Mouse (Mus musculus) CH12.LX (cell line): ENCODE data around the gene Gm44502. TPM values are rescaled to one million over a fixed set of nuclear protein-coding genes. Genes with fewer than 3 reads are reported as not detected.

Experiments used
- DNase-seq: peaks from one replicate; pipeline ENCODE4 v3.0.0-alpha.2; 2013; ENCODE audit errors: extremely low read depth
- H3K27ac ChIP-seq: 2 replicates; pipeline ENCODE4 v1.5.1; 2012; ENCODE audit warnings: low read depth, mild to moderate bottlenecking, control low read depth, moderate library complexity; ENCODE audit not compliant: insufficient read depth
- H3K27me3 ChIP-seq: replicated peaks from 2 replicates; pipeline ENCODE3; 2012; ENCODE audit warnings: inconsistent platforms
- H3K36me3 ChIP-seq, 2 experiments: replicated peaks in 1 of 2; 2 replicates each; pipeline versions ENCODE3 to v1.6.1; 2012; ENCODE audit warnings: inconsistent platforms in 1 of 2, low read length in 1 of 2, mild to moderate bottlenecking in 1 of 2, mixed read lengths in 1 of 2, moderate library complexity in 1 of 2; ENCODE audit not compliant: control insufficient read depth in 1 of 2, insufficient read depth in 1 of 2
- H3K4me1 ChIP-seq, 2 experiments: 2 replicates each; pipeline ENCODE4 v1.6.1; 2012; ENCODE audit warnings: inconsistent platforms in 1 of 2, moderate library complexity in 1 of 2; ENCODE audit not compliant: insufficient read depth in 2 of 2, control insufficient read depth in 1 of 2
- H3K4me2 ChIP-seq: 2 replicates; pipeline ENCODE4 v1.6.1; 2012; ENCODE audit warnings: low read depth, mild to moderate bottlenecking, control low read depth; ENCODE audit not compliant: poor library complexity, insufficient read depth, severe bottlenecking
- H3K4me3 ChIP-seq, 3 experiments: fragments of 150-350 bp in 1 of 3; sonication (generic) in 1 of 3; replicated peaks in 1 of 3; 2 replicates each; pipeline versions ENCODE3 to v1.5.1; 2011 to 2012; ENCODE audit warnings: low read depth in 2 of 3, low read length in 2 of 3, mild to moderate bottlenecking in 2 of 3, moderate library complexity in 2 of 3, control low read depth in 1 of 3, improper control_type of control experiment in 1 of 3, inconsistent platforms in 1 of 3, mixed read lengths in 1 of 3; ENCODE audit not compliant: poor library complexity in 1 of 3
- H3K79me2 ChIP-seq: replicated peaks from 2 replicates; pipeline ENCODE4 v1.6.1; 2012; ENCODE audit warnings: mild to moderate bottlenecking, moderate library complexity; ENCODE audit not compliant: control insufficient read depth, poor library complexity, insufficient read depth, severe bottlenecking; ENCODE audit errors: extremely low read depth
- H3K9ac ChIP-seq: 2 replicates; pipeline ENCODE4 v1.6.1; 2012; ENCODE audit warnings: low read depth, mild to moderate bottlenecking, control low read depth, moderate library complexity; ENCODE audit not compliant: insufficient read depth
- H3K9me3 ChIP-seq: replicated peaks from 2 replicates; pipeline ENCODE3; 2012; ENCODE audit warnings: low read length, inconsistent platforms, mixed read lengths
- BHLHE40 ChIP-seq: IDR thresholded peaks from 2 replicates; pipeline ENCODE4 v1.6.1; 2011; ENCODE audit warnings: mild to moderate bottlenecking, low read depth, low read length, improper control_type of control experiment
- CHD1 ChIP-seq: IDR thresholded peaks from 2 replicates; pipeline ENCODE4 v1.6.1; 2012; ENCODE audit warnings: low read depth, low read length, improper control_type of control experiment, inconsistent platforms
- CHD2 ChIP-seq: IDR thresholded peaks from 2 replicates; pipeline ENCODE4 v1.6.1; 2011; ENCODE audit warnings: low read length, improper control_type of control experiment
- CTCF ChIP-seq, 2 experiments: IDR thresholded peaks in 1 of 2; conservative IDR thresholded peaks in 1 of 2; 2 replicates each; pipeline ENCODE4 v1.5.1; 2011 to 2012; ENCODE audit warnings: low read depth in 2 of 2, low read length in 2 of 2, improper control_type of control experiment in 1 of 2, inconsistent platforms in 1 of 2, mild to moderate bottlenecking in 1 of 2, moderate library complexity in 1 of 2
- E2F4 ChIP-seq: IDR thresholded peaks from 2 replicates; pipeline ENCODE4 v1.6.1; 2011; ENCODE audit warnings: low read depth, low read length, improper control_type of control experiment; ENCODE audit not compliant: insufficient replicate concordance
- ELF1 ChIP-seq: IDR thresholded peaks from 2 replicates; pipeline ENCODE4 v1.6.1; 2014; ENCODE audit warnings: low read depth, mild to moderate bottlenecking, inconsistent platforms, low read length, improper control_type of control experiment
- EP300 ChIP-seq: IDR thresholded peaks from 2 replicates; pipeline ENCODE4 v1.6.1; 2011; ENCODE audit warnings: low read length, improper control_type of control experiment
- ETS1 ChIP-seq: conservative IDR thresholded peaks from 2 replicates; pipeline ENCODE4 v1.6.1; 2012; ENCODE audit warnings: low read depth, mild to moderate bottlenecking, inconsistent platforms, low read length, improper control_type of control experiment, moderate library complexity
- GABPA ChIP-seq: IDR thresholded peaks from 2 replicates; pipeline ENCODE4 v1.6.1; 2012; ENCODE audit warnings: low read depth, low read length, improper control_type of control experiment, inconsistent platforms; ENCODE audit not compliant: insufficient replicate concordance
- HCFC1 ChIP-seq: IDR thresholded peaks from 2 replicates; pipeline ENCODE4 v1.6.1; 2012; ENCODE audit warnings: low read depth, mild to moderate bottlenecking, inconsistent platforms, low read length, improper control_type of control experiment
- IRF4 ChIP-seq: IDR thresholded peaks from 2 replicates; pipeline ENCODE4 v1.6.1; 2014; ENCODE audit warnings: low read depth, mild to moderate bottlenecking, inconsistent platforms, low read length, improper control_type of control experiment
- JUN ChIP-seq: IDR thresholded peaks from 2 replicates; pipeline ENCODE4 v1.6.1; 2011; ENCODE audit warnings: low read depth, mild to moderate bottlenecking, low read length, improper control_type of control experiment, moderate library complexity; ENCODE audit not compliant: insufficient read depth
- JUND ChIP-seq: conservative IDR thresholded peaks from 2 replicates; pipeline ENCODE4 v1.6.1; 2011; ENCODE audit warnings: low read depth, low read length, improper control_type of control experiment
- KAT2A ChIP-seq: IDR thresholded peaks from 2 replicates; pipeline ENCODE4 v1.6.1; 2012; ENCODE audit warnings: low read length, improper control_type of control experiment, inconsistent platforms; ENCODE audit not compliant: insufficient replicate concordance
- MAFK ChIP-seq: IDR thresholded peaks from 2 replicates; pipeline ENCODE4 v1.6.1; 2011; ENCODE audit warnings: low read length, improper control_type of control experiment; ENCODE audit not compliant: insufficient replicate concordance
- MAX ChIP-seq: IDR thresholded peaks from 2 replicates; pipeline ENCODE4 v1.6.1; 2011; ENCODE audit warnings: low read length, improper control_type of control experiment
- MAZ ChIP-seq: IDR thresholded peaks from 2 replicates; pipeline ENCODE4 v1.6.1; 2012; ENCODE audit warnings: low read depth, mild to moderate bottlenecking, inconsistent platforms, low read length, improper control_type of control experiment, moderate library complexity
- MEF2A ChIP-seq: IDR thresholded peaks from 2 replicates; pipeline ENCODE4 v1.6.1; 2014; ENCODE audit warnings: low read depth, mild to moderate bottlenecking, inconsistent platforms, low read length, improper control_type of control experiment, borderline replicate concordance
- MXI1 ChIP-seq: IDR thresholded peaks from 2 replicates; pipeline ENCODE4 v1.6.1; 2011; ENCODE audit warnings: mild to moderate bottlenecking, low read depth, low read length, improper control_type of control experiment
- MYC ChIP-seq: IDR thresholded peaks from 2 replicates; pipeline ENCODE4 v1.6.1; 2011; ENCODE audit warnings: low read depth, mild to moderate bottlenecking, improper control_type of control experiment, low read length
- NELFE ChIP-seq: IDR thresholded peaks from 2 replicates; pipeline ENCODE4 v1.6.1; 2011; ENCODE audit warnings: low read depth, low read length, improper control_type of control experiment
- NRF1 ChIP-seq: IDR thresholded peaks from 2 replicates; pipeline ENCODE4 v1.6.1; 2014; ENCODE audit warnings: low read depth, mild to moderate bottlenecking, inconsistent platforms, low read length, improper control_type of control experiment, moderate library complexity
- PAX5 ChIP-seq: IDR thresholded peaks from 2 replicates; pipeline ENCODE4 v1.6.1; 2012; ENCODE audit warnings: low read length, inconsistent platforms, mixed read lengths
- POLR2A ChIP-seq: IDR thresholded peaks from 2 replicates; pipeline ENCODE4 v1.6.1; 2011; ENCODE audit warnings: low read depth, mild to moderate bottlenecking, improper control_type of control experiment, low read length
- POLR2AphosphoS2 ChIP-seq: IDR thresholded peaks from 2 replicates; pipeline ENCODE4 v1.6.1; 2011; ENCODE audit warnings: low read depth, low read length, improper control_type of control experiment
- RAD21 ChIP-seq: IDR thresholded peaks from 2 replicates; pipeline ENCODE4 v1.6.1; 2011; ENCODE audit warnings: low read depth, mild to moderate bottlenecking, low read length, improper control_type of control experiment, moderate library complexity
- SIN3A ChIP-seq: IDR thresholded peaks from 2 replicates; pipeline ENCODE4 v1.6.1; 2012; ENCODE audit warnings: low read length, improper control_type of control experiment, inconsistent platforms
- SMC3 ChIP-seq: IDR thresholded peaks from 2 replicates; pipeline ENCODE4 v1.6.1; 2011; ENCODE audit warnings: low read depth, low read length, improper control_type of control experiment
- TBP ChIP-seq: conservative IDR thresholded peaks from 2 replicates; pipeline ENCODE4 v1.6.1; 2011; ENCODE audit warnings: low read depth, low read length, improper control_type of control experiment
- TCF12 ChIP-seq: IDR thresholded peaks from 2 replicates; pipeline ENCODE4 v1.6.1; 2014; ENCODE audit warnings: low read depth, mild to moderate bottlenecking, inconsistent platforms, low read length, improper control_type of control experiment
- UBTF ChIP-seq: IDR thresholded peaks from 2 replicates; pipeline ENCODE4 v1.6.1; 2012; ENCODE audit warnings: low read depth, mild to moderate bottlenecking, inconsistent platforms, low read length, improper control_type of control experiment, moderate library complexity
- USF1 ChIP-seq: IDR thresholded peaks from 2 replicates; pipeline ENCODE4 v1.6.1; 2014; ENCODE audit warnings: low read depth, mild to moderate bottlenecking, inconsistent platforms, low read length, improper control_type of control experiment
- USF2 ChIP-seq: conservative IDR thresholded peaks from 2 replicates; pipeline ENCODE4 v1.6.1; 2011; ENCODE audit warnings: low read depth, low read length, improper control_type of control experiment
- ZC3H11A ChIP-seq: IDR thresholded peaks from 2 replicates; pipeline ENCODE4 v1.6.1; 2012; ENCODE audit warnings: low read depth, mild to moderate bottlenecking, inconsistent platforms, low read length, improper control_type of control experiment
- ZKSCAN1 ChIP-seq: IDR thresholded peaks from 2 replicates; pipeline ENCODE4 v1.6.1; 2012; ENCODE audit warnings: low read depth, inconsistent platforms, low read length, improper control_type of control experiment, borderline replicate concordance
- ZMIZ1 ChIP-seq: IDR thresholded peaks from 2 replicates; pipeline ENCODE4 v1.6.1; 2012; ENCODE audit warnings: low read depth, mild to moderate bottlenecking, inconsistent platforms, low read length, improper control_type of control experiment
- ZNF384 ChIP-seq: IDR thresholded peaks from 2 replicates; pipeline ENCODE4 v1.6.1; 2012; ENCODE audit warnings: low read depth, low read length, improper control_type of control experiment, inconsistent platforms
- dilution Hi-C: fragments of 300-500 bp; cut with MboI; formaldehyde crosslinking; loops from 2 replicates; pipeline ENCODE4 v1.14.3; 2020; ENCODE audit warnings: low sequenced_read_pairs; ENCODE audit not compliant: extremely low pct_unique_long_range_greater_than_20kb, extremely low pct_ligation_motif_present
- in situ Hi-C: fragments of 300-500 bp; cut with MboI; formaldehyde crosslinking; loops from 3 replicates; pipeline ENCODE4 v1.14.3; 2019; ENCODE audit warnings: low sequenced_read_pairs, low pct_ligation_motif_present, low pct_unique_long_range_greater_than_20kb, mixed read lengths
- polyA plus RNA-seq: library from polyadenylated mRNA; unstranded; fragments of >175 nt; gene quantifications from 2 replicates; pipeline ENCODE4 v1.2.1, GENCODE M21; 2012; ENCODE audit warnings: low read depth; ENCODE audit not compliant: insufficient read length
- total RNA-seq, 2 experiments: library from RNA; depleted of rRNA; stranded (reverse); fragments of 300-350 nt in 1 of 2; fragments of >200 nt in 1 of 2; gene quantifications; 2 replicates each; pipeline ENCODE4 v1.2.3; 2012 to 2014

Gene Gm44502
- total RNA-seq (2012; rRNA removed) (0.13 and 0.34 TPM in 2 replicates), total RNA-seq (2014; rRNA removed) (0.15 TPM in 1 of 2 replicates, not detected in the other), polyA plus RNA-seq (1.9 TPM in 1 of 2 replicates, not detected in the other)

DNA sequence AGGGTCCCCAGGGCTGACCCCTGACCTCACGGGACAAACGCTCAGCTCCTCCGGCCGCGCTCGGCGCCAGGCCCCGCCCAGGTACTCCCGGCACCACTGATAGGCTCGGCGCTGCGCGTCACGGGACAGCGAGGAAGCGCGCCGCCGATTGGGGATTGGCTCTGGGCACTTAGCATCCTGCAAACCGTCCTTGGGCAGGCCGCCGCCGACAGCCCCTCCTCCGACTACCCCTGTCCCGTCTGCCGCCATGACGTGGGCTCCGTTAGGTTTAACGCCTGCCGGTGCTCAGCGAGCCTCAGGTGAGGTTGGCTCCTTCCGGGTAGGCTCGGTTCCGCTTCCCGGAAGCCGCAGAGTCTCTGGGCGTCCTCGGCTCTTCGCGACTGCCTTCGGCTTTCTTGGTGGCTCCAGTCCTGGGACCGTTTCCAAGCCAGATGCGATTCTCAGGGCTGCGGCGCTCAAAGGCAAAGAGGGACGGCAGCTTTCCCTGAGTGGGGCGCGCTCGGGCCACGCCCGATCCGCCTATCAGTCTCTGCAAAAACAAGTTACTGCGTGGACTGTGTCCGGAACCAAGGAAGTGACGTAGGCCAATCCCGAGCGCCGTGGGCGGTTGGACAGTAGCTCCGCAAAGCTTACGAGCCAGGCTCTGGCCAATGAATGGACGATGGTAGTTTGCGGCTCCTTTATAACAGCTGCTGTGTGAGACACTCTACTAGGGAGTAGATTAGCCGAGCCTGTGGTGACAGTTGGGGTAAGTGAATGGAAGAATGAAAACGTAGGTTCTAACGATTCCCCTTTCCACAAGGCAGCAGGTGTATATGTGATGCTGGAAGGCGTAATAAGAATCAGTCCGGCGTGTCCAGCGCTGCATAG, at the start of gene Gm44502, which contains the start of the genes C730034F03Rik and Chkb:
Gm44502 (minus strand) TSS at position 345 of the 870 bp plus-strand sequence.
C730034F03Rik (plus strand) TSS at position 238 of the 870 bp plus-strand sequence.
Chkb (minus strand) TSS at position 557 of the 870 bp plus-strand sequence.
- Histone ChIP-seq H3K79me2 (peaks cover 12% of the 10 kb centered on the region), H3K27ac (peak within 1 kb of the TSS; percentile 76), H3K27me3 (no peaks in the 10 kb centered on the region), H3K36me3 (peaks cover 21 to 36% of the 10 kb centered on the region in 2 experiments), H3K4me1 (peaks cover 0 to 14% of the 10 kb centered on the region in 2 experiments; a peak in 2 of 4 replicates), H3K9me3 (no peaks in the 10 kb centered on the region), H3K4me2 (peak within 1 kb of the TSS; percentile 85), H3K4me3 (peak within 1 kb of the TSS; percentile 79 to 90 (median 80)), H3K9ac (peak within 1 kb of the TSS; percentile 91)
- in situ Hi-C loops, result loop anchor here (10.0 kb wide), 1 partner anchor 355 kb away; the partner anchor contains the start of gene Trabd
- DNase-seq, result peak; percentile 91
- dilution Hi-C loops, result no loop called here
- no peak for TF ChIP-seq GABPA
- TF ChIP-seq PAX5, result no peak
- TF ChIP-seq NRF1, result no peak; the same call in 1 of the 2 replicates
- peak; percentile 69 for TF ChIP-seq TCF12
- TF ChIP-seq ZC3H11A, result no peak
- peak; percentile 92; the same call in 1 of the 2 replicates for TF ChIP-seq SIN3A
- peak; percentile 77 for TF ChIP-seq MXI1
- no peak for TF ChIP-seq SMC3
- no peak for TF ChIP-seq EP300
- peak; percentile 90 for TF ChIP-seq ZMIZ1
- TF ChIP-seq USF1, result peak; percentile 47
- no peak for TF ChIP-seq JUND
- peak; percentile 98 for TF ChIP-seq TBP
- TF ChIP-seq MAX, result no peak; the same call in 1 of the 2 replicates
- peak; percentile 89 for TF ChIP-seq BHLHE40
- peak; percentile 29; the same call in 1 of the 2 replicates for TF ChIP-seq IRF4
- no peak for TF ChIP-seq RAD21
- peak; percentile 23; the same call in 1 of the 2 replicates for TF ChIP-seq JUN
- TF ChIP-seq ELF1, result peak; percentile 95
- TF ChIP-seq MYC, result peak; percentile 30; the same call in 1 of the 2 replicates
- TF ChIP-seq ETS1, result 0 out of 2 replicates have a peak, but pooled peaks have one; percentile 30
- 0 out of 2 replicates have a peak, but pooled peaks have one; percentile 10 for TF ChIP-seq MAZ
- no peak for TF ChIP-seq ZNF384
- TF ChIP-seq KAT2A, result 0 out of 2 replicates have a peak, but pooled peaks have one; percentile 43
- TF ChIP-seq MEF2A, result no peak
- no peak for TF ChIP-seq CHD2
- TF ChIP-seq CHD1, result no peak
- no peak for TF ChIP-seq USF2
- TF ChIP-seq MAFK, result no peak
- no peak for TF ChIP-seq UBTF
- TF ChIP-seq POLR2AphosphoS2, result peak; percentile 75
- peak; percentile 81 for TF ChIP-seq NELFE
- peak; percentile 70 for TF ChIP-seq HCFC1
- TF ChIP-seq ZKSCAN1, result no peak
- TF ChIP-seq CTCF (conservative IDR thresholded peaks at IDR 0.05 in 1 of 2, IDR thresholded peaks at IDR 0.05 in 1 of 2; ENCODE audit: low read depth in 2 of 2, low read length in 2 of 2), result no peak
- no peak for TF ChIP-seq E2F4
- peak; percentile 92 for TF ChIP-seq POLR2A
